Mouse (Mus musculus): Measurements from ENCODE around the gene BC051665.

BC051665 gene

DNA sequence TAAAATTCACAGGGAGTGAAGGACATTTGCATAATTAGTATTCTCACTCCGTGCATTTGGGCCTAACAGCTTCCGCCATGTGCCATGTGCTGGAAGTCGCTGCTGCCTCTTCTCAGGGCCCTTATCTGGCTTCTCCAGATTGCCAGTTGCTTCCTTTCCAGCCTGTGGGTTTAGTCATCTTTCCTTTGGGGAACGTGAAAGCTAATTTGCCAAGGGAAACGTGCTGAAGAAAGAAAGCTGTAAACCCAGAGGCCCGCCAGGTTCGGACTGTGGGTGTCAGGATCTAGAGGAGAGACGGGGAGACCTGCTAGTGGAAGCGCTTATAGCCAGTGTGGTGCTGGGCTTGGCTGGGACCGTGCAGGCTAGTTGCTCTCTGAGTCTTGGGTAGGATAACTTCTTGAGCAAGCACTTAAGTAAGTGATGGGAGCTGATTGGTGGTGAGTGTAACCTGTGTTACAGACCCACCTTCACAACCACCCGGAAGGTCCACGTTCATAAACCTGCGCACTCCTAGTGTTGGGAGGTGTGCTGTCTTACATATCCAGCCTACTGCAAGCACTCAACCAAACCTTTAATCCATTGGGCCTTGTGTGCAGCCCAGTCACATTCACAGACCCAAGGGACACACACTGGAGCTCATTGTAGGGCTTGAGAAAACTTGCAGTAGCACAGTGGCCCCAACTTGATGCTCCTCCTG, 42.6 kb downstream of the BC051665 start:
- DNase-seq, result peak; percentile 38

DNA sequence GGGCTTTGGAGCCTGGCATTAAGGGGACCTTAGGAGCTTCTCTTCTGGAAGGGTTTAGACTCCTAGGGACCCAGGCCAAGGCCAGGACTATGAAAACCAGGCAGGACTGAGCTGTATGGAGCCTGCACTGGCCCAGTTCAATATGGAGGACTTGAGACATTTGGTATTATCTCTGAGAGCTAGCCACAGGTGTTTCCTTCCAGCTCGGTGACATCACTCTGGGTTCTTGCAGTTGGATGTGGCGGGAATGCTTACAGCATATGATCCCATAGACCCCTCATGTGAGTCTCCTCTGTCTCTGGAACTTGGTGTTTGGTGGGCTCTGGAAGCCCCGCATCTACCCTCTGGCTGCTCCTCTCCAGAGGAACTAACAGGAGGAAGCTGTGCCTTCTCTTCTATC, 43.6 kb downstream of the BC051665 start:
- DNase-seq, result no peak

DNA sequence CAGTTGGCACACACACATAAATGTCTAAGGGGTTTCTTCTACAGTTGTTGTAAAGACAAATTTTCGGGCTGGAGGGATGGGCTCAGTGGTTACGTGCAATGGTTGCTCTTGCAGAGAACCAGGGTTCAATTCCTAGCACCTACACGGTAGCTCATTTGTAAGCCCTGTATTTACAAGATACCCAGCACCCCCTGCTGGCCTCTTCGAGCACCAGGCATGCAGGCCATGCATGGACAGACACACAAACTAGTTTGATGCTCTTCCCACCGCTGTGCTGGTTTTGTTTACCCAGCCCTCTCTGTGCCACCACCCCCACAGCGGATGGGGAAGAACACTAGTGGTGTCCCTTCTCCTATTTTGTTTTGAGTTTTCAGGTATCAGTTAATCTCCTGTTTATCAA, 45.9 kb downstream of the BC051665 start:
- no peak for DNase-seq

DNA sequence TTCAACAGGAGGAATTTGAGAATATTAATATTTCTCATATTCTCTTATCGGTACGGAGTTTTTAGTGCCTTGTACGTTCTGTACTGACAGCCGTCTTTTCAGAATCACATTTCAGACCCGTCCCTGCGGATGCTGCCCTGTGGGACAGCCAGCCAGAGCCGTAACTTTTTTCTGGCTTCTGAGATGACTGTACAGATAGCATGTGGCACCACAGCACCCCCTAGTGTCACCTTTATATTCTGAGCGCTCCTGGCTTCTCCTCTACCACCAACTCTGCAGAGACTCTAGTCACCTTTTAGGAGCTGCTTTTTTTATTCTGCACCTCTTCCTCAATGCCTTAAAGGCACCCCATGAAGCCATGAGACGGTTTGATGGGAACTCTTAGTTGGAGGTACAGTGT, 47.7 kb downstream of the BC051665 start:
- DNase-seq, result peak; percentile 61

DNA sequence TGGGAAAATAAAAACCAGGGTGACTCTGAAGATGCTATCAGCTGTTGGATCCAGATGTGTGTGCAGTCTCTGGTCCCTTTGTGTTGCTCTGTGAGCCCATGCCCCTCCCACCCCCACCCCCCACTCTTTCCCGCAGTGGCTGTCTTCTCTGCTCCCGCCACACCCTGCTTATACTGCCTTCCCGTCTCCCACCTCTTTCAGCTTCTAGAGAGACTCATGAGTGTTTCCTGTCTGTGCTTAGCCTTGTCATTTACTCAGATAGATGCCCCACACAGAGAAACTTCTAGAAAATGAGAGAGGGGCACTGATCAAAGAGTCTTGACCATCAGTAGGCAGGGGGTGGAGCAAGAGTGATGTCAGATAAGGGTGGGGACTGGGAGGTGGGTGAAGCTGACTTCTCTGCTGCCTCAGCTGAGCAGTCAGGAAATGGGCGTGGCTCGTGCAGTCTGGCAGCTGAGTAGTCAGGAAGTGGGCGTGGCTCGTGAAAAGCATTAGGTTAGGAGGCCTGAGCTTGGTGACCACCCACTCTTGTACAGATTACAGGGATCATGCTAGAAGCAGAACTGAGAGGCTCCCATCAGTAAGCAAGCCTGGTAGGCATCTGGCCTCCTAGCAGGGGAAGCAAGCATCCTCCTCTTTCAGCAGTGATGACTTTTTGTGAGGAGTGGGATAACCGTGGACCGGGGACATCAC, 48.4 kb downstream of the BC051665 start:
- DNase-seq, result peak; percentile 51

DNA sequence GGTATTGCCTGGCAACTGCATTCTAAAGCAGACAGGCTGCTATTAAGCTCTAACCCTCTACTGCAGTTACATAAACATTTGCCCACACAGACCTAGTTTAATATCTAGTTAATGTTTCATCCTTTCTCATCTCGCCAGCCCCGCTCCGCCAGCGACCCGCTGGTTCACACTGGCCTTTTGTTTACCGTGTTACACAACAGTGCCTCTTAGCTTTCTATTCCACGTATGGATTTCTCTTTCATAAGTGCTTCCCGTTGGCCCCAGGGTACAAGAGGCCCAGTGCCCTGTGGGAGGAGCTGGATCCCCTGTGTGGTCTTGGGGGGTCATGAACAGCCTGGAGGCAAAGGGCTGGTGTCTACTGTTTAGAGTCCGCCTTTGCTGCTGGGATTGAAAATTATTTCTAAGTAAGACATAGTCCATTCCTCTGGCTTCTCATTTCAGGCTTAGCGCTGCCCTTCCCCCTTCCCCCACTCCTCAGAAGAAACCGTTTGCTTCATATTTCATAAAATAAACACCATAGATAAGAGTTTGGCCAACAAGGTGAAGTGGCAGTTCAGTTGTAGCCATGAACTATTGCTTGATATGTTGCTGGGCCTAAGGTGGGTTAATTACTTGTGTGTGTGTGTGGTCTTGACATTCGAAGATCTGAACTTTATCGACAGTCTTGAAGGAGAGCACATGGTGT, 49.6 kb downstream of the BC051665 start:
- DNase-seq, result no peak

DNA sequence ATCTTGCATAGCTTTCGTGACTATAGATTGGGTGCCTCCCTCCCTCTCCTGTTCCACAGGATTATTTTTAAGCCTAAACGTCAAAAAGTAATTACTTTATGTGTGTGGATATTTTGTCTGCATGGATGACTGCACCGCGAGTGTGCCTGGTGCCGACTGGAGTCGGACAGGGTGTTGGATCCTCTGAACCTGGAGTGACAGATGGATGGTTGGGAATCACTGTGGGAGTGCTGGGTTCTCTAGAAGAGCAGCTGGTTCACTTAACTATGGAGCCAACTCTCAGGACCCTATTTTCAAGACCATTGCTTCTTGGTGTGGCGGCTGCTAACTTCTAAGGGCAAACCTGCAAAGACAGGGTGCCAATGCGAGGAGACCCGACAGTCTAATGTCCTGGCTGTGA, 50.9 kb downstream of the BC051665 start:
- no peak for DNase-seq
